Mouse (Mus musculus): ENCODE results near the gene Gm17535.
"Not testable (repeated sequence)": the region's sequence is repeated elsewhere in the genome, so short reads cannot be mapped to it uniquely, and the experiment has no call there.

DNA sequence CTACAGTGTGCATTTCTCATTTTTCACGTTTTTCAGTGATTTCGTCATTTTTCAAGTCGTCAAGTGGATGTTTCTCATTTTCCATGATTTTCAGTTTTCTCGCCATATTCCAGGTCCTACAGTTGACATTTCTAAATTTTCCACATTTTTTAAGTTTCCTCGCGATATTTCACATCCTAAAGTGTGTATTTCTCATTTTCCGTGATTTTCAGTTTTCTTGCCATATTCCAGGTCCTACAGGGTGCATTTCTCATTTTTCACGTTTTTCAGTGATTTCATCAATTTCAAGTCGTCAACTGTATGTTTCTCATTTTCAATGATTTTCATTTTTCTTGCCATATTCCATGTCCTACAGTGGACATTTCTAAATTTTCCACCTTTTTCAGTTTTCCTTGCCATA lies 17.3 kb upstream of the Gm17535 start, which contains the start of gene Gm10719:
- not testable (repeated sequence) for TF ChIP-seq EP300, CTCF (IDR thresholded peaks at IDR 0.05)

Data from lung, postnatal 0 days (tissue).